Mouse (Mus musculus): ENCODE measurements around the gene Sbno1. TPM values are rescaled to one million over a fixed set of nuclear protein-coding genes. Genes with fewer than 3 reads are reported as not detected.

Sbno1 gene
- total RNA-seq, 2 experiments from 2014 or later = 63.9 to 68.9 TPM

DNA sequence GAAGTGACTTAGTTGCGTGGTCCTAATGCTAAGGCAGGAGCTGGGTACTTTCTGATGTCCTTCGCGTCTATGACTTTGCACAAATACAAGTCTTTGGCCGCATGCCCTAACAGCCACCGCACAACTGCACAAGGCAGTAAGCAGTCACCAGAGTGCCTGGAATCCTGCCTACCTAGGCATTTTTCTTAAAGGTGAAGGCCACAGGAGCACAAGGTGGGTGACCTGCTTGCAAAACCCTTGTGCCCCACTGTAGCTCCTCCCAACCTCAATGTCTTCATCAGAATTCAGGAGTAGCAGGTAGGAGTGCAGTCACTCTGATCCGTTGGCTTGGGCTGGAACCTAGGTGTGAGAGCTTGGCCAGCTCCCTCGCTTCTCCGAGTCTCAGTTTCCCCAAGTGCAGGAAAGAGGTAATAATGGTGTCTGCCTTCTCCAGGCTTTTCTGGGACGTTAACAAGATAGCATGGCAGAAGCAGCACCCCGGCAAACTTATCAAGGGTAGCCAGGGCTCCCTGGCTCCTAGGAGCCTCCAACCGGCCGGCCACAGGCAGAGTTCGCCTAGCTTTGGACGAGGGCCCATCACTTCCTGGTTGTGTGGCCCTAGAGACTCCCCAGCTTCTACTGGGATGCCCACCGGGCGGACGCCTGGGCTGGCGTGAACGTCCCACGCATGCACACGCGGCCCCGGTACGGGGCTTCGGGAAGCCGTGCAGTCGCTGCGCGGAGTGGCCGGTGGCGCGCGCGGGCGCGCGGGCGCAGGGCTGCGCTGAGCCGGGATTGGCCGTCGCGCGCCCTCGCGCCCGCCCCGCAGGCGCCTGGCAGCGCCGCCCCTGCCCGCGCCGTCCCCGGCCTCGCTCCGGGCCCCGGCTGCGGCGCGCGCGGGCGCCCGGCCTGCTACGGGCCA is 19.1 kb upstream of the Sbno1 start:
- intact Hi-C loops (cut with DNase I) = loop anchor here (5.0 kb wide), 1 partner anchor 37 kb away; the partner anchor contains the start of gene Snrnp35
- DNase-seq (ENCODE audit: low spot score) = peak; percentile 56

DNA sequence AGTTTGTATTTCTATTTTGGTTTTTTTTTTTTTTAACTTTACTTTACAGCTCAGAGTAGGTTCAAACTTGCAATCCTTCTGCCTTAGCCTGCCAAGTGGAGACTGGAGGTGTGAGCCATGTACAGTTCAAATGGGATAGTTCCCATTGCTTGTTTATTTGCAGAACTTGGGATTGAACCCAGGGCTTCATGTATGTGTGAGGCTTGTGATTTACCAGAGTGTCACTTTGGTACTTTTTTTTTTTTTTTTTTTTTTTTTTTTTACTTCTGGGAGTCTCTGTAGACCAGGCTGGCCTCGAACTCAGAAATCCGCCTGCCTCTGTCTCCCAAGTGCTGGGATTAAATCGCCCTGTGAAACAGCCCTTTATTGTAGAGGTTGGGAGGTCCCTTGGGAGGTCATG is 18.4 kb upstream of the Sbno1 start:
- DNase-seq (ENCODE audit: low spot score) = no peak
- intact Hi-C loops (cut with DNase I) = no loop called here

DNA sequence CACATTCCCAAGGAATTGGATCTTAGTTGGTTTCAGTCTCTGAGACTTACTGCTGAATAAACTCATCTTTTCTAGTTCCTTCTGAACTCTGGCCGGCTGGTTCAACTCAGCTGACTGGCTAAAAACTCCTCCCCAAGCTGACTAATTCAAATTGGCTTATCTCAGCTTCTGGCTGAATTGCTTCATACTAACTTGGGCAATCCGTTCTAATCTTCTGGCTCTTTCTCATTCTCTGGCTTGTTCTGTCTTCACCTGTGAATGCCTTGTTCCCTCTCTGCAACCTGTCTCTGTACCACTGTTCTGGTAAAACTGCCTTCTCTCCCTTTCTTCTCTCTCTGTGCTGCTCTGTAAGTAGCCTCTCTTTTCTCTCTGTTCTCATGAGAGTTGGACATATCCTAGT is 16.8 kb upstream of the Sbno1 start:
- no peak for DNase-seq (ENCODE audit: low spot score)
- intact Hi-C loops (cut with DNase I) = no loop called here

DNA sequence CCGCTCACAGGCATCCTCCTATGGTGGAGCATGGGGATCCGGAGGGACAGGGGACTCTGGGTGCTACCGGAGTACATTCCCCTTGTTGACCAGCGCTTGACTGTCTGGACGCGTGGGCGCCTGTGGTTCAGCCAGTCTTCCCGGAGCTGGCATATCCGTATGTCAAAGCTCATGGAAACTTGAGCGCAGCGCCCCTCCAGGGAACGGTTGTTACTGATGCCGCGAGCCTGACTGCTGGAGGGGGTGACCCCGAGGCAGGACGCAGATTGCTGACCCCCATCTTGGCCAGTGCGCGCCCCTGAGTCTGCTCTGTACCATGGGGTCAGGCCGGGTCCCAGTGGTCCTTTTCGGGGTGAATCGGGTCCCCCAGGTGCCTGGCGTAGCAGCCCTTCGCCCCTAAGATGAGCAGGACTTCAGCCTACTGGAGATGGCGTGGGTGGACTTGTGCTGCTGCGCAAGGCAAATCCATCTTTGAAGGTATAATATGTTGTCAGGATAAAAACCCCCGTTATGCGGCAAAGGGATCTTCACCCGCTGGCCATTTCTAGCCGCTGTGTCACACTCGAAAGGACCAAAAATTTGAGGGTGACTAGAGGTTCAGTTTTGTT is 14.4 kb upstream of the Sbno1 start:
- intact Hi-C loops (cut with DNase I) = no loop called here
- DNase-seq (ENCODE audit: low spot score) = peak; percentile 55

DNA sequence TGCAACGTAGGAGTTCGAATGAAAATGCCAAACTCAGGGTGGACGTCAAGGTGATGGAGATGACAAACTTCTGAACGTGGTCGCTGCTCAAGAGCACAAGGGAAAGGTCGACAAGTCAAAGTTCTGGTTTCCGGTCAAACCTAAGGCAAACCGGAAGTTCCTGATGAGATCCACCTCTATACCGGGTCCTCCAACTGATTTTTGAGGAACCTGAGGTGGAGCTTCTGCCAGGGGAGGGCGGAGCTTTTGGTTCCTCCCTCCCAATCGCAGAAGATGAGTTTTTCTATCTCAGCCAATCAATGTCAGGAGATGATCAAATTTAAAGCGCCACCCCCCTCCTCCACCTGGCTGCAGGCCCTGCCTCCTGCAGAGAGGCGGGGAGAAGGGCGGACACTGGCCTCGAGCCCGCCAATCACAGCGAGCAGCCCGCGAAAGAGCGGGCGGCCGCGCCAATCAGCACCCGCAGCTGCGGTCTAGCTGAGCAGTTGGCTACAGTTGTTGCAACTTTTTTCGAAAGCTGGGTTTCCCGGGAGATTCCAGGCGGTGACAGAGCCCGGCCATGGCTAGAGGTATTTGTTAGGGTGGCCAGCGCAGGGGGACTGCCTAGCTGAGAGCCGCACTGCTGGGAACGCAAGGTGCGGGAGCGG is 13.8 kb upstream of the Sbno1 start, which contains the start of gene Kmt5a:
Kmt5a (plus strand) TSS at position 484 of the 647 bp plus-strand sequence.
- intact Hi-C loops (cut with DNase I) = loop anchor here (5.0 kb wide), 1 partner anchor 38 kb away; the partner anchor contains the start of gene Rilpl2

DNA sequence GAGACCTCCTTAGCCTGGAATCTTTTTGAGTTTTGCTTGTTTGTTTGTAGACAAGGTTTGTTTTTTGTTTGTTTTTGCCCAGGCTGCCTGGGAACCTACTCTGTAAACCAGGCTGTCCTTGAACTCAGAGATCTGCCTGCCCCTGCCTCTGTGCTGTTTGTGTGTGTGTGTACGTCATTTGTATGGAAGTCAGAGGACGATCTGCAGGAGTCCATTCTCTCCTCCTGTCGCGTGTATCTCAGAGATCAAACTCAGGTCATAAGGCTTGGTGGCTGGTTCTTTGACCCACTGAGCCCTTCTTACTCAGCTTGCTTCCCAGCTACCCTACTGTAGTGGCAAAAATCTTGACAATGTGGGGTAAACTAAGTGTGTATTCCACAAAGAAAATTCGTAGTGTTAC is 12.9 kb upstream of the Sbno1 start:
- intact Hi-C loops (cut with DNase I) = loop anchor here (5.0 kb wide), 1 partner anchor 39 kb away; the partner anchor contains the start of gene Rilpl2
- DNase-seq (ENCODE audit: low spot score) = no peak

More for the DNA sequence above, 13.8 kb upstream of the Sbno1 start, which contains the start of gene Kmt5a:
- DNase-seq (ENCODE audit: low spot score) = peak; percentile 93

DNA sequence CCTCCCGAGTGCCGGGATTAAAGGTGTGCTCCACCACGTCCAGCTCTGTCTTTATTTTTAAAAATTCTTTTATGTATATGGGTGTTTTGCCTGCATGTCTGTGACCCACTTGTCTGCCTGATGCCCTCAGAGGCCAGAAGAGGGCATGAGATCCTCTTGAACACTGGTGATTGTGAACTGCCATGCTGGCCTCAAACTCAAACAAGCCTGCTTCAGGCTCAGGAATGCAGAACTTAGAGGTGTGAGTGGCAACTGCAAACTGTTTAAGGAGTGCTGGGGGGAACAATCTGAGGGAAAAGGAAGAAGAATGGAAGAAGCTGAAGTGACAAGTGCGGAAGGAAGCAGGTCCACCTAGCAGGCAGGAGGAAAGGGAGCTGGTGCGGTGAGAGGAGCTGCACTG is 12.4 kb upstream of the Sbno1 start:
- no peak for DNase-seq (ENCODE audit: low spot score)
- intact Hi-C loops (cut with DNase I) = loop anchor here (5.0 kb wide), 1 partner anchor 39 kb away; the partner anchor contains the start of gene Rilpl2

DNA sequence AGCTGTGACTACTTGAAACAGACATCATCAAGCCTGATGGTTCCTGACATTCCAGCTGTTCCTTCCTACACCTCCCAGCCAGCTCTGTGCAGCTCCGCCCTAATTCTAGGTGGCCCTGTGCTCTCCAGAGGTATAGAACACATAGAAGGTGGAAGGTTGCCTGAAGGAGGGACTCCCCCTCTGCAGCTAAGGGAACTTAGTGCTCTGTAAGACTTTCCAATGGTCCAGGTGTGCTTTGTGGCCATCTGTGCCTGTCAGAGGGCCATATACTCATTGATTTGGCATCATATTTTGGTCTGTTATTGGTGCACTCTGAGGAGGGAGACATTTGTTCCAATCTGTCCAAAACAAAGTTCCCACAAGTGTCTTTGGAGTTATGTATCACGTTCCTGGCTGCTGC is 7.2 kb upstream of the Sbno1 start:
- no peak for DNase-seq (ENCODE audit: low spot score)
- intact Hi-C loops (cut with DNase I) = loop anchor here (2.0 kb wide), 1 partner anchor 106 kb away; no protein-coding TSS in a partner anchor

DNA sequence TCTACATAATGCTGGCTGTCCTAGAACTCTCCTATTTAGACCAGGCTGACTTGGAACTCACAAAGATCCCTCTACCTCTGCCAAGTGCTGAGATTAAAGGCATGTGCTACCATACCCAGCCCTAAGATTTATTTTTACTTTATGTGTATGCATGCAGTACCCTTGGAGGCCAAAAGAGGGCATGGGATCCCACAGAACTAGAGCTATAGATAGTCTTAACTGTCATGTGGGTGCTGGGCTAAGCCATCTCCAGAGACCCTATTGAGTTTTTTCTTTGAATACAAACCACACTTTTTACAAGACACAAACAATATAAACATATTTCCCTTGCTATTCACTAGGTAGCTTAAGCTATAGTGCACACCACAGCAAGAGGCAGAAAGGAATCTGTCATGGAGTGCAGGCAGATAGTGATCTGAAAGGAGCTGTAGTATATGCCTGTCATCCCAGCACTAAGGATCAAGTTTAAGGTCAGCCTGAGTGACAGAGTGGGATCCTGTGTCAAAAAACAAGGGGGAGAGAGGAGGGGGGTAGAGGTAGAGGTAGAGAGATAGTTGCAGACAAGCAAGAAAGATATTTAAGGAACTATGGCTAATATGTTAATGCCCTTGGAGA is 6.7 kb upstream of the Sbno1 start:
- no peak for DNase-seq (ENCODE audit: low spot score)
- intact Hi-C loops (cut with DNase I) = loop anchor here (2.0 kb wide), 1 partner anchor 106 kb away; no protein-coding TSS in a partner anchor

DNA sequence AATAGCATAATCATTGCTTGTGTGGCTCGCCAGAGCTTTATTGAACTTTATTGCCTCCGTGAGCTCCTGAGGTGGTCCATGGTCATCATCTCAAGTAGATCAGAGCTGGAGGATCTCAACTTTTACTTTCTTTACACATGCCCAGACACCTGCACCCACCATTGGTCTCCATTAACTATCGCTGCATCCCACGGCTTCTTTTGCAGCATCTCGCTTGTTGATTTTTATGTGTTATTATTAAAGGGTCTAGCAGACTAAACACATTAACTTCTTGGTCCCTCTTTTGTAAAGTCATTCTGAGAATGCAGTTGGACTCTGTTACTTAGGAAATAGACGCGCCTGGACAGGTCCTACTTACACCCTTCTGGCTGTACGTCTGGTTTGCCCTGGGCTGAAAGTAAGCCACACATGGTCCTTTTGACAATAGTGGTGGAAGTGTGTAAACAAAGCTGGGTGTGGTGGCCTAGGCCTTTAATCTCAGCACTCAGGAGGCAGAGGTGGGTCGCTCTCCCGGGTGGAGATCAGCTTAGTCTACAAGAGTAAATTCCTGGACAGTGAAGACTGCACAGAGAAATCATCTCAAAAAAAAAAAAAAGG is 772 bp upstream of the Sbno1 start:
- intact Hi-C loops (cut with DNase I) = loop anchor here (10.0 kb wide), 1 partner anchor 438 kb away; the partner anchor contains the start of genes Ccdc92 and Zfp664
- no peak for DNase-seq (ENCODE audit: low spot score)

DNA sequence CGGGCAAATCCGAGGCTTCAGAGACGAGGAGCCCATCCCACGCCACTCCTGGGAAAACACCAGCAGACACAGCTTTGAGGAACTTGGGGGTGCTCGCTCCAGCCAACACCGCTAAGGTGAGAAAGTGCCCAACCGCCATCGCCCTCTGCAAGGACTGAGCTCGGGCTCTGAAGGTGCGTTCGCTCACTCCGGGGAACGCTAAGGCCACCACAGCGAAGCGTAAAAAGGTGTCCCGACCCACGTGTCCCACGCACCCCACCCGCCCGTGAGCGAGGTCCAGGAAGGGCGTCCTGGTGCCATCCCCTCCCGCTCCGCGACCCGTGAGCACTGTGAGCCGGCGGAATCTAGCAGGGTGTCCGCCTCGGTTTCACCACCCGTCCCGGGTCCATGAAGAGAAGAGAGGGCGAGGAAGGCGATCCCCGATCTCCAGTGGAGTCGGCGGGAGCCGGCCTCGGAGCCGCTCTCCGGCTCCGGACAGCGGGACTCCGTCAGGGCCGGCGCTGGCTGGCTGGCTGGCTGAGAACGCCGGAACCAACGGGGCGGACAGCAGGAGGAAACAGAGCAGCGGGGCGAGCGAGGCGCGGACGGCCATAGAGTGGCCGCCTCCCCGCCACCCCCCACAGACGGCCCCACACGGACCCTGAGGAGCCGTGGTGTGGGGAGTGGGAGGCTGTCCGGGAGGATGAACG is 934 bp downstream of the Sbno1 start:
- intact Hi-C loops (cut with DNase I) = loop anchor here (10.0 kb wide), 1 partner anchor 440 kb away; the partner anchor contains the start of genes Ccdc92 and Zfp664
- no peak for DNase-seq (ENCODE audit: low spot score)

DNA sequence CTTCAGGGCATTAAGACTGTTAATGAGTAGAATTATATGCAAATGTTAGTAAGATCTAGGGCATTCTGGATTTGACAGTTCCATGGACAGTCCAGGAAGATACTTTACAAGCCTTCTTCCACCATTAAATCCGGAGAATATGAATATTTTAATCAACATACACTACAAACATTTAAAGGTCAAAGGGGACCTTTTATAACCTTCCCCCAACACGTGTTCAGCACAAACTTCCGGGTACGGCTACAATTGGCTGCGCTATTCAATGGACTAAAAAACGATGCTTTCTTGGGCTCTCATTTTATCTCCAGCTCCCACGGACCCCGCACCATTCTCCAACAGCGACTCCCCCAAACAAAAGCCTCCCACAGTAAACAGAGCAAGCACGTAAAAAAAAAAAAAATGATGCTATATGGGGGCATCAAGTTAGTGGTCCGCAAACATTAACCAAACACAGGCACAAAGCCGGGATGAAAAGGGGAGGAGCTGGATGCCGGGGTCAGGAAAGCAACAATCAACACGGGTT is 1.5 kb downstream of the Sbno1 start:
- intact Hi-C loops (cut with DNase I) = loop anchor here (10.0 kb wide), 1 partner anchor 441 kb away; the partner anchor contains the start of genes Ccdc92 and Zfp664
- no peak for DNase-seq (ENCODE audit: low spot score)

DNA sequence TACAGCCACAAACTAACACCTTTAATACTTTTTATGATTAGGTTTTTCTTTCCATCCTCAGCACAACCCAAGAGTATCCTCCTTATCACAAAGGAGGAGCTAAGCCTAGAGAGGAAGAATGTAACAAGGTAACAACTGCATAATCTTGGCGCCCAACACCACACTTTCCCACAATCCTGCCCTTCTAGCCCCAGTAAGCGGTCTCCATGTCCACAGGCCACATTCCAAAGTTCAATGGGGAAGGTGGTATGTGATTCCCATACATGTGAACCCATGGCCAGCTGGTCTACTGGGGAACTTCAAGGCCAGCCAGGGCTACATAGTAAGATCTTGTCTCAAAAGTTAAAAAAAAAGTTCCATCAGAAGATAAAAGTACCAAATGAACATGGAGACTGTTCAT is 4.0 kb downstream of the Sbno1 start:
- no peak for DNase-seq (ENCODE audit: low spot score)
- intact Hi-C loops (cut with DNase I) = loop anchor here (10.0 kb wide), 1 partner anchor 443 kb away; the partner anchor contains the start of genes Ccdc92 and Zfp664

DNA sequence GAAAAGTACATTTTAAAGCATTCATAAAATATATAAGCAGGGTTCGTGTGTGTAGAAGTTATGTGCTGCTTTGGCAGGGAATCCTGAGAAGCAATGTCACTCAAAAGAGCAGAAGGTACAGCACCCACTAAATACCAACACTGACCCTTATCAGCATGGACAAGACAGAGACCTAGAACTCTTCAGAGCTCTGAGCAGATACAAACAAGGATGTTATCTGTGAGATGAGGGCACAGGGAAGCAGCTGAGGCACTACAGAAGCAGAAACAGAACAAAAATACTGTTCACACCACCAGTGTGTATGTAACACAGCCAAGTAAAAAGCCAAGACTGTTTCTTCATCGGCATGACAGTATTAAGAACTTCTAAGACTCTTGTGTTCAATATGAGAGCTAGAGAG is 6.9 kb downstream of the Sbno1 start:
- no peak for DNase-seq (ENCODE audit: low spot score)
- intact Hi-C loops (cut with DNase I) = no loop called here

DNA sequence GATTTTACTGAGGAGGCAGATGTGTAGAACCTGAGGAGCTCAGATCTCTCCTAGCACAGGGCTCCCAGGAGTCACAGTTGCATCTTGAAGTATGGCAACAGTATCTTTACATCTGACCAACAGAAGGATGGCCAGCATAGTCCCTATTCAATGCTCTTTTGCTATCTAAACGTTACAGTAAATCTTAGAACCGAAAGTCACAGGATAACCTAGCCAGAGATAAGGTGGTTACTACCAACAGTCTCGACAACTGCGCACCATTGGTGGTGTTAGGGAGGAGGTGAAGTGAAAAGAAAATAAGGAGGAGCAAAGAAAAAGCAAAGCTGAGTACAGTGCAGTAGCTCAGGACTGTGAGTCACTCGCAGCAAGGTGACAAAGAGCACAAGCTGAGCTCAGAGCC is 13.6 kb downstream of the Sbno1 start:
- DNase-seq (ENCODE audit: low spot score) = no peak
- intact Hi-C loops (cut with DNase I) = no loop called here

DNA sequence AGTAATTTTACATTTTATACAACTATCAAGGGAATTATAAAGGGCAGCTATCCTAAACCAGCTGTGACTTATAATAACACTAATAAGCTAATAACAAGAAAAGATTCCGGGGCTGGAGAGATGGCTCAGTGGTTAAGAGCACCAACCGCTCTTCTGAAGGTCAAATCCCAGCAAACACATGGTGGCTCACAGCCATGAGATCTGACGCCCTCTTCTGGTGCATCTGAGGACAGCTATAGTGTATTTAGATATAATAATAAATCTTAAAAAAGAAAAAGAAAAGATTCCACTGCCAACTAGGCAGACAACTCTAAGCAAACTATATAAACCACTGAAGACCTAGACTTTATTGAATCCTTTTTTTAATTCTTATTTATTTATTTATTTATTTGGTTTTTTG is 15.0 kb downstream of the Sbno1 start:
- intact Hi-C loops (cut with DNase I) = no loop called here

DNA sequence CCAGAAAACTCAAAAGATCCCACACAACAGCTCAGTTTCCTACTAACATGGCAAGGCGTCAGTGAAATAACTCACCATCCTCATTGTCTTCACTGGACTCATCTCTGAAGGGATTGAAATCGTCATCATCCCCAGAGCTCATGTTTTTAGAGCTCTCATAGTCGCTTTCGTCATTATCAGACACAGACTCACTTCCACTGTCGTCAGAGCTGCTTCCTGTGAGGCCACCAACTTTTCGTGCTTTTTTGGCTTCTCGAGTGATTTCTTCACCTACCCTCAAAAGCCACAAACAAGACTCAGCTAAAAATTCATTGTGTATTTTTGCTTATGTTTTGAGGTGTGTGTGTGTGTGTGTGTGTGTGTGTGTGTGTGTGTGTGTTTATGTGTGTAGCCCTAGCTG is 32.1 kb downstream of the Sbno1 start:
- no peak for DNase-seq (ENCODE audit: low spot score)
- intact Hi-C loops (cut with DNase I) = no loop called here

More for the DNA sequence above, 15.0 kb downstream of the Sbno1 start:
- no peak for DNase-seq (ENCODE audit: low spot score)

DNA sequence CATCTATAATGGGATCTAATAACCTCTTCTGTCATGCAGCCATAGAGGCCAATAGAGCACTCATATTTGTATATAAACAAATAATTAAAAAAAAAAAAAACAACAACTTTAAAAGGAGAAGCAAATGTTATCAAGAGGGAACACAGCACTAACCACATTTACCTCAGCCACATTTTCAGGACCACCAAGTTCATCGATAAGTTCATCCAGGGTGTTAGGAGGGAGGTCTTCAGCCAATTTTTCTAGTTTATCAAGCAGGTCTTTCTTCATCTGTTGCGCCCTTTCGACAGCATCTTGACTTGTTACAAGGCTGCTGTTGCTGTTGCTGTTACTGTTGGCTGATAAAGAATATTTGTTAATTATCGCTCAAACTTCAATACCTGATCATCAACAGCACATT is 33.4 kb downstream of the Sbno1 start:
- no peak for DNase-seq (ENCODE audit: low spot score)
- intact Hi-C loops (cut with DNase I) = no loop called here

Data from heart, postnatal 25 days (tissue).